In the genomic region with DNA sequence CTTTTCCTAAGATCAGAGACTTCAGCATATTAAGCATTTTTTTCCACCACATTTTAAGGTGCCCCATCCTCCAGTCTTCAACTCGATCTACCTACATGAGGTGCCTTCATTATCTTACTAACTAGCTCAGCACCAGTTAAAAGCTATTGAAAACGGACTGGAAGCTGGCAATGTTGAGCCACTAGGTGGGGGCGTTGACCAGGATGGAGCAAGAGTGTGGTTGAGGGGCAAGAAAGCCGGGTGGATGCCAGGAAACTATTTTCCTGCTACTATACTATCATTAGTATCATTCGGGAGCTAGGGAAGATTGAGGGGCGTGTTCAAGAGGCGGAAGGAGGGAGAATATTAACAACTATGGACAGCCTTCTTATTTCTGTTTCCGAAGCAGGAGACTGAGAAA, we compare ENCODE assay signal across 8 mouse cellular contexts. TPM values are rescaled to one million over a fixed set of nuclear protein-coding genes. Genes with fewer than 3 reads are reported as not detected.
DNase-seq lines count a peak whose midpoint lies in the region; ATAC-seq and TF ChIP-seq lines count a peak whose summit lies in the region.

No protein-coding gene starts in this region.

- H3K9ac ChIP-seq in ES-Bruce4 (ENCODE audit: low read depth, poor library complexity, severe bottlenecking) = no peak overlapping the region
- H3K9ac ChIP-seq in intestine, postnatal 0 days (ENCODE audit: low read depth, low read length) = no peak overlapping the region

- TF ChIP-seq EP300 in ES-Bruce4 (IDR thresholded peaks at IDR 0.05; ENCODE audit: insufficient read depth, low read depth, low read length) = no peak

- H3K36me3 ChIP-seq in ES-Bruce4 (ENCODE audit: control insufficient read depth, insufficient read depth, low read length, poor library complexity, severe bottlenecking) = no peaks in the 10 kb centered on the region
- H3K36me3 ChIP-seq in intestine, postnatal 0 days (ENCODE audit: control insufficient read depth, insufficient read depth) = no peaks in the 10 kb centered on the region

- peak overlapping the region; percentile 24; the same call in 1 of the 2 replicates for H3K4me2 ChIP-seq in intestine, postnatal 0 days (replicated peaks; ENCODE audit: low read depth)

- no peaks in the 10 kb centered on the region for H3K9me3 ChIP-seq in ES-Bruce4 (replicated peaks; ENCODE audit: control insufficient read depth, insufficient read depth, low read length, poor library complexity, severe bottlenecking)
- no peaks in the 10 kb centered on the region for H3K9me3 ChIP-seq in intestine, postnatal 0 days (ENCODE audit: control insufficient read depth)

- 6% methylated on average over 8 of the region's 8 CpGs for WGBS in intestine, postnatal 0 days
- 9% methylated on average over 8 of the region's 8 CpGs for WGBS in cerebellum, adult 2 months

- no peak overlapping the region for H3K27ac ChIP-seq in ES-Bruce4 (ENCODE audit: insufficient read depth, low read length)
- H3K27ac ChIP-seq in embryonic fibroblast, embryonic 13.5 days (ENCODE audit: insufficient read depth, low read length) = peak overlapping the region; percentile 78; the same call in 1 of the 2 replicates
- no peak overlapping the region for H3K27ac ChIP-seq in intestine, postnatal 0 days (ENCODE audit: low read depth, low read length)
- no peak overlapping the region for H3K27ac ChIP-seq in cerebellum, adult 2 months (ENCODE audit: insufficient read depth, low read length)

- H3K27me3 ChIP-seq in ES-Bruce4 (ENCODE audit: control insufficient read depth, insufficient read depth, low read length, poor library complexity, severe bottlenecking) = peaks cover 6% of the 10 kb centered on the region
- peaks cover 38% of the 10 kb centered on the region for H3K27me3 ChIP-seq in intestine, postnatal 0 days (replicated peaks; ENCODE audit: control insufficient read depth, insufficient read depth, low read length)
- peaks cover 8% of the 10 kb centered on the region; the same call in 1 of the 2 replicates for H3K27me3 ChIP-seq in cerebellum, adult 2 months (ENCODE audit: control insufficient read depth, insufficient read depth, low read length)

- peak; percentile 4 to 38 for DNase-seq in frontal cortex, adult 2 months (ENCODE audit: extremely low spot score in 1 of 2, low spot score in 1 of 2)
- DNase-seq in frontal cortex, postnatal 36 days (ENCODE audit: low spot score in 2 of 2) = no peak
- DNase-seq in lung, postnatal 4 days = peak; percentile 17 to 24
- DNase-seq in gastrocnemius, adult 18-20 months (ENCODE audit: low spot score) = no peak
- no peak for DNase-seq in cerebellum, adult 2 months

- no peaks in the 10 kb centered on the region for H3K4me1 ChIP-seq in ES-Bruce4 (ENCODE audit: control insufficient read depth, insufficient read depth, low read length)
- H3K4me1 ChIP-seq in embryonic fibroblast, embryonic 13.5 days (ENCODE audit: control insufficient read depth, insufficient read depth, low read length) = peaks cover 4% of the 10 kb centered on the region; the same call in 1 of the 2 replicates
- H3K4me1 ChIP-seq in intestine, postnatal 0 days (replicated peaks; ENCODE audit: control insufficient read depth, insufficient read depth, low read length) = no peaks in the 10 kb centered on the region
- no peaks in the 10 kb centered on the region for H3K4me1 ChIP-seq in cerebellum, adult 2 months (ENCODE audit: control insufficient read depth, insufficient read depth, low read length)

- TF ChIP-seq CTCF in ES-Bruce4 (IDR thresholded peaks at IDR 0.05; ENCODE audit: low read depth, low read length) = peak; percentile 48
- TF ChIP-seq CTCF in embryonic fibroblast, embryonic 13.5 days (IDR thresholded peaks at IDR 0.05; ENCODE audit: borderline replicate concordance, insufficient read depth, low read length) = peak; percentile 61; the same call in 1 of the 2 replicates
- TF ChIP-seq CTCF in intestine, postnatal 0 days (IDR thresholded peaks at IDR 0.05; ENCODE audit: low read depth) = peak; percentile 66
- no peak for TF ChIP-seq CTCF in cerebellum, adult 2 months (IDR thresholded peaks at IDR 0.05; ENCODE audit: borderline replicate concordance, insufficient read depth, low read depth, low read length)

- no peak for TF ChIP-seq POLR2A in ES-Bruce4 (IDR thresholded peaks at IDR 0.05; ENCODE audit: insufficient read depth, low read length)
- TF ChIP-seq POLR2A in embryonic fibroblast, embryonic 13.5 days (IDR thresholded peaks at IDR 0.05; ENCODE audit: low read depth, low read length) = no peak
- no peak for TF ChIP-seq POLR2A in cerebellum, adult 2 months (IDR thresholded peaks at IDR 0.05; ENCODE audit: borderline replicate concordance, insufficient read depth, low read length)

- H3K4me3 ChIP-seq in ES-Bruce4 (ENCODE audit: low read depth, low read length) = no peak overlapping the region
- H3K4me3 ChIP-seq in embryonic fibroblast, embryonic 13.5 days (ENCODE audit: insufficient read depth, low read length) = no peak overlapping the region
- H3K4me3 ChIP-seq in intestine, postnatal 0 days (ENCODE audit: low read depth, low read length) = no peak overlapping the region
- H3K4me3 ChIP-seq in cerebellum, adult 2 months (replicated peaks; ENCODE audit: insufficient read depth, low read depth, low read length) = no peak overlapping the region

- no peak for ATAC-seq in intestine, postnatal 0 days

RNA-seq across cellular contexts. Expression of a gene that starts 1.5 kb away (rescaled TPM):
- polyA plus RNA-seq in frontal cortex, adult 2 months (2012; rRNA removed) = 3.0 and 3.2 TPM in 2 replicates
- polyA plus RNA-seq in ES-Bruce4 (2011; ENCODE audit: insufficient read depth, insufficient read length, low read depth, missing spikeins) = 0.27 and 0.37 TPM in 2 replicates
- polyA plus RNA-seq in embryonic fibroblast, embryonic 13.5 days (2011; ENCODE audit: insufficient read length, low read depth, missing spikeins) = 32.5 and 78.1 TPM in 2 replicates
- polyA plus RNA-seq in intestine, postnatal 0 days (2015; fragmentation: Nextera tagmentation; extraction: Ambion mirVana) = 0.16 and 0.17 TPM in 2 replicates
- total RNA-seq in gastrocnemius, adult 18-20 months (2021) = under 1 TPM; 0.16 to 0.21 TPM
- polyA plus RNA-seq in cerebellum, adult 2 months (2012; rRNA removed) = 11.5 and 12.1 TPM in 2 replicates

Comparison
In these comparisons a context has a peak if more than half of its experiments do, and no peak if none do; other contexts are left out.
1. DNase-seq: peak in frontal cortex, adult 2 months (2 of 2) and lung, postnatal 4 days (2 of 2); none in frontal cortex, postnatal 36 days (0 of 2), gastrocnemius, adult 18-20 months (single experiment) and cerebellum, adult 2 months (0 of 2).